Mouse (Mus musculus): ENCODE data around the gene Bglap3.
"Not testable (repeated sequence)": the region's sequence is repeated elsewhere in the genome, so short reads cannot be mapped to it uniquely, and the experiment has no call there.

The Bglap3 gene

GRCm38 (mm10) chr3:88378599-88378998, 6.1 kb upstream of the Bglap3 start, which contains the start of gene Bglap2:
Gene Bglap2 (minus strand): TSS chr3:88378699.
- not testable (repeated sequence) for DNase-seq (ENCODE audit: low read depth, low spot score)

GRCm38 (mm10) chr3:88376644-88377043, 4.1 kb upstream of the Bglap3 start:
- DNase-seq (ENCODE audit: low read depth, low spot score), result not testable (repeated sequence)

- DNase-seq (ENCODE audit: low read depth, low spot score), result peak; percentile 68
Measured at GRCm38 (mm10) chr3:88375750-88376626, 3.4 kb upstream of the Bglap3 start.

DNA sequence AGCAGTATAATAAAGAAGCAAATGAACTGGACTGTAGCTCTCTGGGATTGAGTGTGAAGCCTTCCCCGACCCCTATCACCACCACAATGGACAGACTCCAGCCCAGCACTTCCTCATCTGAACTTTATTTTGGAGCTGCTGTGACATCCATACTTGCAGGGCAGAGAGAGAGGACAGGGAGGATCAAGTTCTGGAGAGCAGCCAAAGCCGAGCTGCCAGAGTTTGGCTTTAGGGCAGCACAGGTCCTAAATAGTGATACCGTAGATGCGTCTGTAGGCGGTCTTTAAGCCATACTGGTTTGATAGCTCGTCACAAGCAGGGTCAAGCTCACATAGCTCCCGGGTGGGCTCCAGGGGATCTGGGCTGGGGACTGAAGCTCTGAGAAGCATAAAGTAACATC, 4.0 kb downstream of the Bglap3 start:
- DNase-seq (ENCODE audit: low read depth, low spot score), result not testable (repeated sequence)

GRCm38 (mm10) chr3:88367517-88367916, 5.0 kb downstream of the Bglap3 start:
- DNase-seq (ENCODE audit: low read depth, low spot score), result not testable (repeated sequence)

DNA sequence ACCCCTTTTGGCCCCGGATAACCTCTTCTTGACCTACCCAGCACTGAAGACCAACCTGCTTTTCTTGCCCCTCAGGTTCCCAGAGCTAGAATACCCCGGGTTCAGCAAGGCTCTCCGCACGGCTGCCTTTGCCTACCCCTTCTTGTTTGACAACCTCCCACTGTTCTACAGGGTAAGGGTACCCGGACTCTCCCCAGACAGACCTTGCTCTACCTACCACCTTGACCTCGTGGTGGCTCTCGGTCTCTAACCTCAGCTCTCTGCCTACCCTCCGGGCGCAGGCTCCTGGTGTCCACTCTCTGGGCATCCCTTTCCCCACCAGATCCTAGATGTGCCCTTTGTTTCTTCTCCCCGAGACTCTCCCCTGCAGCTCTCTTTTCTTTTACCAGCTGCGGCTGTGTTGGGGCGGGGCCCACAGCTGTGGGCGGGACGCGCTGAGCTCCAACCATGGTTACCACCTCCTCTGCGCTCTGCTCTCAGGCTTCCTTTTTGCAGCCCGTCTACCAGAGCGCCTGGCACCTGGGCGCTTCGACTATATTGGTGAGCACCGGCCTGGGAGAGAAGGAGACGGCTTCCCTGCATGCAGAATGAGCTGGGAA, 5.6 kb downstream of the Bglap3 start:
- not testable (repeated sequence) for DNase-seq (ENCODE audit: low read depth, low spot score)

DNA sequence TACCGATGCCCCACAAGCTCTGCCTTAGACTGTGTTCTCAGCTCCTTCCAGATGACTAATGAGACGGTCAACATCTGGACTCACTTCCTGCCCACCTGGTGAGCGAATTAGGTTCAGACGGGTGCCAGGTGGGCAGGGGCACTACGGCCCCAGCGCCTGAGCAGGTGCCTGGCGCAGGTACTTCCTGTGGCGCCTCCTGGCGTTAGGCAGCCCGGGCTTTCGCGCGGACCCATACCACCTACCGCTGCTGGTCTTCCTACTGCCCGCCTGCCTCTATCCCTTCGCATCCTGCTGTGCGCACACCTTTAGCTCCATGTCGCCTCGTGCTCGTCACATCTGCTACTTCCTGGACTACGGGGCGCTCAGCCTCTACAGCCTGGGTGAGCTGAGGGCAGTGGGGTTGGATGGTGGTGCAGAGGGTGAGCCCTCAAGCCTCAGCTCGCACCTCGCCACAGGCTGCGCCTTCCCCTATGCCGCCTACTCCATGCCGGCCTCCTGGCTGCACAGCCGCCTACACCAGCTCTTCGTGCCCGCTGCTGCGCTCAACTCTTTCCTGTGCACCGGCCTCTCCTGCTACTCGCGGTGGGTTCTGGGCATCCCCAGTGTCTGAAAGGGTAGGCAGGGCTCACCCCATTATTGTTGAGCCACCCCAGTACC, 6.7 kb downstream of the Bglap3 start:
- DNase-seq (ENCODE audit: low read depth, low spot score), result no peak

GRCm38 (mm10) chr3:88364337-88364736, 8.2 kb downstream of the Bglap3 start, which contains the start of gene Paqr6:
Gene Paqr6 (plus strand): TSS chr3:88364584.
- no peak for DNase-seq (ENCODE audit: low read depth, low spot score)

- DNase-seq (ENCODE audit: low read depth, low spot score), result no peak
Measured at GRCm38 (mm10) chr3:88363700-88364099, 8.8 kb downstream of the Bglap3 start.

GRCm38 (mm10) chr3:88361612-88362313, 10.8 kb downstream of the Bglap3 start:
- no peak for DNase-seq (ENCODE audit: low read depth, low spot score)

DNA sequence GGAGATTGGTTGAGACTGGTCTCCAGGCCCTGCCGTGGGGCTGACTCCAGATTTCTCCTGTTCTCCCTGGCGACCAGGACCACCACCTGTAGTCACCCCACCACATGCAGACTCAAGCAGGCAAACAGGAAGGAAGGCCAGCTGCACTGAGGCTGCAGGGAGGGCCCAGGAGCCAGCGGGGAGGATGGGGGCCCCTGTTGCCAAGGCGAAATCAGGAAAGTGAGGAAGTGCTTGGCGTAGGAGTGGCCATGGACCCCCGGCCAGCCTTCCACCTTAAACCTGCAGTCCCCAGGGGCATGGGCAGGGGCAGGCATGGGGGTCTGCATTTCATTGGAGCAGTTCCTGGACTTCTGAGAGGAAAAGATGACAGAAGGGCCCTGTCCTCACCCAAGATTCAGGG, 11.4 kb downstream of the Bglap3 start:
- DNase-seq (ENCODE audit: low read depth, low spot score), result no peak

- DNase-seq (ENCODE audit: low read depth, low spot score), result no peak
Measured at GRCm38 (mm10) chr3:88359989-88360388, 12.6 kb downstream of the Bglap3 start.

DNA sequence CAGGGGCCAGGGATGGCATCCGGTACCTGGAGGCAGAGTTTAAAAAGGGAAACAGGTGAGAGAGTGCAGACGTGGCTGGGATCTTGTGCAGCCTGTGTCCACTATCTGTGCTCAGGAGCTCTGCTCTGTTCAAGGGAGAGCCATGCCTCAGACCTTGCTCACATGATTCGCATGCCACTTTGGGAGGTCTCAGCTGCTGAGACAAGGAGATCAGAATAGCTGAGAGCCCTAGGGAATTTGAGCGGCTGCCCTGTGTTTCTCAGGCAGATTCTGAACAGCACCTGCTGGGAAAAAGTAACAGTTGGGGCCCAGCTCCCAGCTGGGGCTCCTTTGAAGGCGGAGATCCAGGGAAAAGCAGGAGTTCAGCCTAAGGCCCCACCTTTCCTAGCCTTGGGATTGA, 13.0 kb downstream of the Bglap3 start:
- DNase-seq (ENCODE audit: low read depth, low spot score), result no peak

- no peak for DNase-seq (ENCODE audit: low read depth, low spot score)
Measured at GRCm38 (mm10) chr3:88354396-88355165, 18.0 kb downstream of the Bglap3 start.

GRCm38 (mm10) chr3:88352907-88353306, 19.6 kb downstream of the Bglap3 start:
- no peak for DNase-seq (ENCODE audit: low read depth, low spot score)

GRCm38 (mm10) chr3:88350732-88351131, 21.8 kb downstream of the Bglap3 start:
- no peak for DNase-seq (ENCODE audit: low read depth, low spot score)

DNA sequence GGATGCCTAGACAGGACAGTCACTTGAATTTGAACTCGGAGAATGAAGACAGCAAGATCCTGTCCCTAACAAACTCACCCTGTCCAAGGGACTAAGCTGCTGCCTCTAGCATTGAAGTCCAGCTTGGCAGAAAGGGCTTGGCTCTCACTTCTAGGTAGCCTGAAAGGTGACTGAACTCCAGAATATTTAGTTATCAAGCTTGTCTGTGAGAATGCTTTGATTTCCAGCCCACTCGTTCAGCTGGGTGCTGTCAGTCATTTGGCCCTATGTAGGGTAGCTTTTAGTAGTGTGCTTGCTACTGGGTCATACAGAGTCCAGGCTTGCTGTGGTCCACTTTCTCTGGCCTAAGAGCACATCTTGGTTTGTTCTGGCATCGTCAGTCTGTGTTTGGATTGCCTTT, 33.5 kb downstream of the Bglap3 start:
- DNase-seq (ENCODE audit: low read depth, low spot score), result no peak

GRCm38 (mm10) chr3:88338316-88338715, 34.2 kb downstream of the Bglap3 start:
- no peak for DNase-seq (ENCODE audit: low read depth, low spot score)

DNA sequence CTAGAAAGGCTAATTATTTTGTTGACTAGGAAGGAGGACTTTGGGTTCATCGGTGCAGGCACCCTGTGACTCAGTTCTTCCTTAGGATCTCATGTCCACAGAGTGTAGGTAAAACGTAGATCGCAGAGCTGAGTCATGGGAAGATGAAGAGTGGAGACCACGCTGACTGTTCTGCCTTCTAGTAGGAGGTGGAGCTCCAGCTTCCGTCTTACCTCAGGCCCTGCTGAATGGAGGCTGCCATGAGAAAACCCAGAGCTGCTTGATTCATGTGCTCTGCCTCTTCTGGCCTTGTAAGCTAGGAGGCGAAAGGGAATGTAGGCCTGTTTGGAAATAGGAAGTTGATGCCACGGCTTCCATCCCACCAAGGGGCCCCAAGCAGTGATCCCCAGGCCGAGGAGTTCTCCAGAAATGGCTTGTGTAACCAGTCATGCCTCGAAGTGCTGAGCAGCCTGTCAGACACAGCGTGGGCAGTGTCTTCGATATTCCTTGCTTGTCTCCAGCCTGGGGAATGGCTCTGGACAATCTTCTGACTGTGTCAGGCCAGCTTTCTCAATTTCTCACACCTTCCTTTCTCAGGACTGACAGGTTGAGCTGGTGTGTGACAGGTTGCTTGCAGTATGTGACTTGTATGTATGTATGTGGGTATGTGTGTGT, 35.0 kb downstream of the Bglap3 start:
- DNase-seq (ENCODE audit: low read depth, low spot score), result peak; percentile 39
